Mouse (Mus musculus) fibroblast of lung, adult 2 months (primary cell): ENCODE measurements around the gene Dbn1.
A peak's percentile ranks its signal among the peaks of the same experiment; 100 is the strongest.
"Not testable (repeated sequence)": the region's sequence is repeated elsewhere in the genome, so short reads cannot be mapped to it uniquely, and the experiment has no call there.

Source experiments
- DNase-seq: peaks from one replicate; pipeline ENCODE4 v3.0.0-alpha.2; 2011; ENCODE audit warnings: low read depth

Gene Dbn1

DNA sequence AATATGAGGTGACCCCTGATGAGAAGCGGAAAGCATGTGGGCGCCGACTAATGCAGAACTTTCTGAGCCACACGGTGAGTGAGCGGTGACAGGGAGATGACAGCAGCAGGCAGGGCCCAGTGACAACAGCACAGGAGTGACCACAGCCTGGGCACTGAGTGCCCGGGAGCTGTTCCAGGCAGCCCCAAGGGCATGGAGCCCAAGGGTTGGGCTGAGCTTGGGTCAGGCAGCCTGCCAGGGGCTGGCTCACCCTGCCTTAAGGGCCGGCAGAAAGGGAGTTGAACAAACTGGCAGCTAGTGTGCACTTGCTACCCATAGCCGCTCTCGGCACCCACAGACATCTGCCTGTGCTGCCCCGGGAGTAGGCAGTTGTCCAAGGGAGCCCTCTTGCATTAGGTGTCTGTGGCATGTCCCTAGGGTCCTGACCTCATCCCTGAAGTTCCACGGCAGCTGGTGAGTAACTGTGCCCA, 37.4 kb downstream of the Dbn1 start:
- peak; percentile 73 for DNase-seq

DNA sequence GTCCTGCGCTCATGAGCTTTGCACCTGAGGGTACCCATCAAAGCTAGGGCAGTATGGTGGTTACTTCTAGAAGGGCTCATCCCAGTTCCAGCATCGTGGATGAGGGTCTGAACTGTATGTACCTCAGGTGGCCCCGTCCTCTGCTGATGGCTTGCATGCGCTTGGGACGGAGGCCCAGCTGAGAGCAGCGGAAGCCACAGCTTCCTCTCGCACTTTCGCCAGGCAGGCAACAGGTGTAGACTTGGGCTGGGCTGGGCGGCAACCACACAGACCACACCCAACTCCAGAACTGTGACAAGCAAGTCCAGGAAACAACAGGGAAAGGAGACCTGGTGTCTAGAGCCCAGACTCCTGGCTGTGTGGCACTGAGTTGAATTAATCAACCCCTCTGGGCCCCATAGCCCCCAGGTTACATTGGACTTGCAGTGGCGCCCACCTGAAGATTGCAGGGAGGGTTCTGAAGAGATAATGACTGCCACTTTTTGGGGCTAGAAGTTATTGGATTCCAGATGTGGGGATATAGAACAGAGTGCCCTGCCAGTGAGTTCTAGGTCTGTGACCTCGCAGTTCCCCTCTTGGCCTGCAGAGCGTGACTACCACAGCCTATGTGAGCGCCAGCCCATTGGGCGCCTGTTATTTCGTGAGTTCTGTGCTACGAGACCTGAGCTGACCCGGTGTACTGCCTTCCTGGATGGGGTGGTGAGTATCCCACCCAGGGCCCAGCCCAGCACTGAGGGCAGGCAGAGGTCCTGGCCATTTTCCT, 38.1 kb downstream of the Dbn1 start:
- no peak for DNase-seq

DNA sequence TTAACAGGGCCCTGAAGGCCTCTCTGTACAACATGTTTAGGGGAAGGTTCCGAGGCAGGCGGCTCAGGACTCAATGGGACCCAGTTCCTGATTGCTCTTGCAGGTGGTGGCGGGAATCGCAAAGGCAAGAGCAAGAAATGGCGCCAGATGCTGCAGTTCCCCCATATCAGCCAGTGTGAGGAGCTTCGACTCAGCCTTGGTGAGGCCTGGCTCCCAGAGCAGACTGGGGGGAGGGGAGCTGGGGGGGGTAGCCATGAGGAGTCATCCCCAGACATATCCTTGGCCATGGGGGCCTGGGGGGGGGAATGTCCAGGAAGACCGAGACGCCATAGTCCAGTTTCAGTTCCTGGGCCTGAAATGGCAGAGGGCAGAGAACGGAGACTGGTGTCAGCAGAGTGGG, 38.7 kb downstream of the Dbn1 start:
- DNase-seq: no peak

DNA sequence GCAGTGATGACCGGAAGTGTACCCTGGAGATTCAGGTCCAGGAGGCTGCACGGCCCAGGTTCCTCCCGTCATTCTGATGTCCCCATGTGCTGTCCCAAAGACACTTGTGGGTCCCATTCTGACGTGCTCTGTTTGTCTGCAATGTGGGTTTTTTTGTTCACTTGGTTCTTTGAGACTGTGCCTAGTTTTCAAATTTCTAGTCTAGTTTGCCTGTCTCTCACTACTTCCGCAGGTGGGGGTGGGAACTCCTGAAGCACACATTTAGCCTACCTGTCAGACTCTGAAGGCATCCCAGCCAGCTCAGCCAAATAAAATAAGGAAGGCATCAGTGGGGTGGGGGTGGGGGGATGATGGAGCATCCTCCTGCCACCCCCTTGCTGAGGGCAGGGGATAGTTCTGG, 39.8 kb downstream of the Dbn1 start:
- DNase-seq: no peak

DNA sequence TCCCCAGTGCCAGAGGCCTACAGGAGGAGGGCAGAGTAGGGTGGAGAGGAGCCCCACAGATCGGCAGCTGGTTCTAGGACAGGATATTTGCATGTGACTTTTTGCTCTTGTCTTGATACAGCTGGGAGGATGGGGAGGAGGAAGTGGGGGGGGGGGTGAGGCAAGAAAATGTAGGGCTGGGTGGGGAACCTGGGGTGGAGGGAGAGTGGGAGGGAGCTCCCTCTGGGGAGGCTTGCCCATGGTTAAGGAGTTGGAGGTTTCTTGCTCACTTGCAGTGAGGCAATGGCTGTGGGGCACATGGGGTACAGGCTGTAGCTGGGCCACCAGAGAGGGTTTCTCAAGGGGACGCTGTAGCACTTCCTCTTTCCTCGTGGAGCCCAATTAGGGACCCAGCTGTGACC, 40.4 kb downstream of the Dbn1 start:
- DNase-seq: no peak

- DNase-seq: no peak
These were observed 41.3 kb downstream of the Dbn1 start for GRCm38 (mm10) chr13:55446483-55447105.

DNA sequence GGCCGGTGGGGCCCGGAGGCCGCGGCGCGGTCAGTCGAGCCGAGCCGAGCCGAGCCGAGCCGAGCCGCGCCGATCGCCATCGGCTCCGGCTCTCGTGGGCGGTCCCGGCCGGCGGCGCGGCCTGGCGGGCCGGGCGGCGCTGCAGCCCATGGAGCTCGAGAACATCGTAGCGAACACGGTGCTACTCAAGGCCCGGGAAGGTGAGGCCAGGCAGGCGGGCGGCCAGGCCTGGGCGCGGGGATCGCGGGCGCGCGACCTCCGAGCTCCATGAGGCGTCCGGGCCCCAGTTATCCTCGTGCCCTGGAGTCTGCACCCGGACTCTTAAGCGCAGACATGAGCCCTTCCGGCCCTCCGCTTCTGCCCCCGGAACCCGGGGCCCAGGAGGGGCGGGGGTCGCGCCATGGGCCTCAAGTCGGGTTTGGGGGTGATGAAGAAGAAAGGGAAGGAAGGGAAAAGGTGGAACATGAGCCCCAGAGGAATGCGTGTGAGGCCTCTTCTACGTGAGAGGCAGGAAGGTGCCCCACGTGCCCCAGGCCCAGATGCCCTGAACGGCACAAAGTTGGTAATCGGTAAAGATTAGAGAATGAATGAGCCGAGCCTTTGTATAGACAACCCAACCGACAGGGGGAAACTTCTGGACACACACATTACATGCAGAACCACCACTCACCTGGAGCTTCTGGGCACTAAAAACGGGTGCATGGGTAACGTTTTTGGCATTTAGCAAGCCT, 42.4 kb downstream of the Dbn1 start:
- no peak for DNase-seq

- DNase-seq: peak; percentile 98
These were observed 43.0 kb downstream of the Dbn1 start, which contains the start of gene Grk6 for GRCm38 (mm10) chr13:55444937-55445315. Gene Grk6, plus strand, starts transcription at chr13:55445072.

DNA sequence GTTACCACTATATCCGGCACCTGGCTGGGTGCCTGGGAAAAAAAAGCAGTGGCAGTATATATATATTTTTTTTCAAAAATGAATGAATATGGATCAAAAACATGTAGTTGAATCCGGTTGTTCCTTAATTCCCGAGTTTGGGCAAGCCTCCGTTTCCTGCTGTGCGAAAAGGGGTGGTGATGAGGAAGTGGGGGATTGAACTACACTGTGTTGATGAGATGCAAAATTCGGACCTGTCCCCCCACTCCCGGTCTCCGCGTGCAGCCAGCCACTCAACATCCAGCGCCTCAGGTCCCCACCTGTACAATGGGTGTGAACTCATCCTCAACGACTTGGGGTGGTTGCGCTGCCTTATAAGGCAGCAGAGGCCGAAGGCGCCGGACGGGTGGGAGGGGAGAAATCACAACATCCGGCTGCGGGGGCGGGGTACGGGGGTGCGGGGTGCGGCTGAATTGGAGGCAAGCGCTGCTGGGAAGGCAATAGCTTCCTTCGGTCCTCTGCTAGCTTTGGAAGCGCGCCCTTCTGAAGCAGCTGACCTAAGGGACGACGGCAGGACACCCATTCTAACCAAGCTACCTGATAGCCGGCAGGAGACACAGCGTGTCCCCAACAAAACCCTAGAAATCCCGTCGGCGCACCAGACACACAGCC, 43.5 kb downstream of the Dbn1 start:
- peak; percentile 51 for DNase-seq

DNA sequence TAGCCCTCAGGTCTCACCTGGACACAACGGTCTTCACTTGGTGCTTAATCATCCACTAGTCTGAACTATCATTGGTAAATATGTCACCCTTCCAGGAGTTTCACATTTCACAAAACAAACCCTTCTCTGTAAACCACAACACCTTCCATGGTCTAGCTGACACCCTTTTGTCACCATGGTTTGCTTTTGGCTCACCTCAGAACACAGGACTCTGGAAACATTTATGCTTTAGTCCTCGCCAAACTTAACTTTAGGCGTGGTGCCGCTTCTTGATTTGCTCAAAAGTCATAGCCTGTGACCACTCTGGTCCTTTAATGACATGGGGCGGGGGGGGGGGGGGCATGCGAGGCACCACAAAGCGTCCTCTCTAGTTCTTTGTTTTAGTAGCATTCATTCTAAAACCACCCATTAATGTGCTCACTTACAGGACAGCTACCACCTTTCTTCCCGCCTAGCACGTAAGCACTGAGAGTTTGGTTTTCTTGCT, 44.1 kb downstream of the Dbn1 start:
- no peak for DNase-seq

DNA sequence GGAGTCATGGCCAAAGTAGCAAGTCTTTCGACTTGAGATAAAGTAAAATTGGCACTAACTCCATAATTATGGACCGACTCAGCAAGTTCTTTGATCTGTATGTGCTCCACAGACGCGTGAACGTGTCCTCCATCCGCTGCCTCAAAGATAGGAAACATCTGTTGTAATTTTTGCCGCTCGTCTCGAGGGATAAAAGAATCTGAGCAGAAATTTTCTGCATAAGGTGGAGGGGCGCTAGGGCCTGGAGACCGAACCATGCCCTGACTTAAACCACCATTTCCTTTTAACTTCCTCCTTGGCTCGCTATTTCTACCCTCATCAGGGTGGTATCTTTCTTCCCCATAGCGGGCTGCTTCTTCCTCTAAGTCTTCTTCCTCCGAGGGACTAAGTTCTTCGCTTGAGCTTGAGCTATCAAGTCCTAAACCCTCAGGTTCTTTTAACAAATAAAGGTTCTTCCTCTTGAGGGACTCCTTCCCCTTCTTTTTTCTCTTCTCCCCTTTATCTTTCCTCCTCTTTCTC, 50.7 kb downstream of the Dbn1 start:
- DNase-seq: not testable (repeated sequence)

DNA sequence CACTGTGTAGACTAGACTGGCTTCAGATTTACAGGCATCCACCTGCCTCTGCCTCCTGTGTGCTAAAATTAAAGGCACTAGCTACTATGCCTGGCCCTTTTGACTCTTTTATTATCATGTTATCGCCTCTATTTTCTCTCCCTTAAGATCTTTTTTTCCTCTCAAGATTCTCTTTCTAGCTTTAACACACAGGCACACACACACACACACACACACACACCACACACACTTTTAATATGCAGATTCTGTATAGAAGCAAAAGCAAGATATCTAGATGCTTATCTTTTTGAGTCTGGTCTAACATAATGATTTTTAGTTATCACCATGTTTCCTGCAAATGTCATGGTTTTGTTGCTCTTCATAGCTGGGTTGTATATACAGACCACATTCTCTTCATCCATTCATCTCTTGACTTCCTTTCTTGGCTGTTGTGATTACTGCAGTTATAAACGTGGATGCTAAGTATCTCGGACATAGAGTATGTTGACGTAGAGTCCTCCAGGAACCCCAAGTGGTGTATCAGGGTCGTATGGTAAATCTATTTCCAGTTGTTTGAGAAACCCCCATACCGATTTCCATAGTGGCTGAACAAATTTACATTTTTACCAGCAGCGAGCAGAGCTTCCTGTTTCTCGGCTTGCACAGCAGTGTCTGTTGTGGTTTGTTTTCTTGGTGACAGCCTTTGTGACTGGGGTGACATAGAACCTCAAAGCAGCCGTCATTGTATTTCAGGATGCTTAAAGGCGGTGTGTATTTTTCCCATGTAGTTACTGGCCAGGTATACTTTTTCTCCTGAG, 55.8 kb downstream of the Dbn1 start:
- DNase-seq: no peak

DNA sequence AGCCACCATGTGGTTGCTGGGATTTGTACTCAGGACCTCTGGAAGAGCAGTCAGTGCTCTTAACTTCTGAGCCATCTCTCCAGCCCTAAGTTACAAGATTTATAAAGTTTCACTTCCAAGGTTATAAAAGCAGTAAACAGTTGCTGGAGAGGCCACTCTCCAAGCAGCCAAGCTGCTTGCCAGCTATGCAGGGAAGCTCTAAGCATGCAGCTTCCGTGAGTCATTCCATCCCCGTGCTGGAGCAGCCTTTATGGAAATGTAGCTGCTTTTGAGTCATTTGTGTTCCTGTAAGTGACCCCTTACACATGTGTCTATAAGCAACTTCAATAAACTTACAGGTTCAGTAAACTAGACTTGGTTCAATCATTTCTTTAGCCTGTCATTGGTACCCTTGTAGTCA, 57.3 kb downstream of the Dbn1 start:
- peak; percentile 24 for DNase-seq

GRCm38 (mm10) chr13:55429226-55429888, 58.6 kb downstream of the Dbn1 start:
- DNase-seq: no peak

- DNase-seq: no peak
These were observed 61.3 kb downstream of the Dbn1 start, which contains the start of gene F12 for GRCm38 (mm10) chr13:55426613-55427012. Gene F12, minus strand, starts transcription at chr13:55426793.
